Mouse (Mus musculus) fibroblast of lung, adult 2 months (primary cell): ENCODE measurements around the gene Obp1a.

Experiments
- DNase-seq: peaks from one replicate; pipeline ENCODE4 v3.0.0-alpha.2; 2011; ENCODE audit warnings: low read depth

The Obp1a gene

DNA sequence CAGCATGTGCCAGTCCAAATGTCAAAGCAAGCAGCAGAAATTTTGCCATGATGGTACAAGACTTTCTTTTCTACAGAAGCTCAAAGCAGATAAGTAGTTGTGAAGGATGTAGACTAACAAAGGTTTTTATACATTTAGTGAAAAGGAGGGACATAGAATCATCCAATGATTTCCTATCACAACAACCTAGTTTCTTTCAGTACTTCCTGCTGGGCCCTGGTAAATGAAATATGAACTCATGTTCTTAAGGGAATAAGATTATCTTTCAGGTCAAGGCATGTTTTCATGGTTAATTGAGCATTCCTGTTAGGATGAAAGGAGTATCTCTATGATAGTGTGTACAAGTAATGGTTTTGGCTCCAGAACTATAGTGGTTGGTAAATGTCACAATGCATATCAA lies at the start of gene Obp1a:
Gene Obp1a, minus strand, starts transcription at position 101 of the 400 bp plus-strand sequence.
- DNase-seq = no peak

GRCm38 (mm10) chrX:78125167-78125566 lies 34.0 kb upstream of the Obp1a start, which contains the start of gene Gm5938:
TSS of gene Gm5938 (plus strand) at chrX:78125467.
- no peak for DNase-seq
